Mouse (Mus musculus): Measurements from ENCODE around the gene Pvrig.
"Not testable (repeated sequence)": the region's sequence is repeated elsewhere in the genome, so short reads cannot be mapped to it uniquely, and the experiment has no call there.

The Pvrig gene

GRCm38 (mm10) chr5:138341661-138342060, at the start of gene Pvrig:
TSS of gene Pvrig (plus strand) at chr5:138341961.
- DNase-seq = no peak

DNA sequence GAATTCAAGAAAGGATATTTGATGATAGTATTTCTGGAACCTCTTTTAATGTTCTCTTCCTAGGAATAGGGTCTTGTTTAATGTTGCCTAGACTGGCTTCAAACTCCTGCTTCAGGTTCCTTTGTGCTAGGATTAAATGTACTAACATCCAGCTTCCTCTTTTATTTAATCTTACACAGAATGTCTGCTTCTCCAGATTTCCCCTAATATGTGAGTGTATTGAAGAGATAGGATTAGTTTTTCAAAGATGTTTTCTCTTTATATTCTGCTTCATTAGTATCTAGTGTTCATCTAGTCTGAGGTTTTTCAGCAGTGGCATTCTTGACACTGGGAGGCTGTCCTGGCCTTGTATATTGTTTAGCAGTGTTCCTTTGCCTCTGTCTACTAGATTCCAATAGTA, 47.6 kb upstream of the Pvrig start:
- DNase-seq = no peak

DNA sequence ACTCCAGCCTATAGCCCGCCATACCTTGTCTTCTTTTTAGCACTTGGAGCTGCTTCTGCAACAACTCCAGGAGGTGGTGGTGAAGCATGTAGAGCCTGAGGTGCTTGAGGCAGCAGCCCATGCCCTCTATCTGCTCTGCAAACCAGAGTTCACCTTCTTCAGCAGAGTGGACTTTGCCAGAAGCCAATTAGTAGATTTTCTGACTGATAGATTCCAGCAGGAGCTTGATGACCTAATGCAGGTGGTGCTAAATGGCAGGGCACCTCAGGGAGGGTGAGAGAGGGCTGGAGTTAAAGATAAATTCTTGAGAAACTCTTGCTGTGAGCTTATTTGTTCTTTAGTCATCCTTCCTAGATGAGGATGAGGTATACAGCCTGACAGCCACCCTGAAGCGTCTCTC, 42.1 kb upstream of the Pvrig start:
- no peak for DNase-seq

- no peak for DNase-seq
Measured at GRCm38 (mm10) chr5:138312795-138313194, 29.0 kb upstream of the Pvrig start.

- no peak for DNase-seq
Measured at GRCm38 (mm10) chr5:138343216-138343615, 1.5 kb downstream of the Pvrig start.

- not testable (repeated sequence) for DNase-seq
Measured at GRCm38 (mm10) chr5:138363208-138363607, 21.4 kb downstream of the Pvrig start.

GRCm38 (mm10) chr5:138365347-138365746, 23.6 kb downstream of the Pvrig start:
- DNase-seq = not testable (repeated sequence)
